Comparison of ENCODE assay signal across 23 mouse cellular contexts in the genomic region with DNA sequence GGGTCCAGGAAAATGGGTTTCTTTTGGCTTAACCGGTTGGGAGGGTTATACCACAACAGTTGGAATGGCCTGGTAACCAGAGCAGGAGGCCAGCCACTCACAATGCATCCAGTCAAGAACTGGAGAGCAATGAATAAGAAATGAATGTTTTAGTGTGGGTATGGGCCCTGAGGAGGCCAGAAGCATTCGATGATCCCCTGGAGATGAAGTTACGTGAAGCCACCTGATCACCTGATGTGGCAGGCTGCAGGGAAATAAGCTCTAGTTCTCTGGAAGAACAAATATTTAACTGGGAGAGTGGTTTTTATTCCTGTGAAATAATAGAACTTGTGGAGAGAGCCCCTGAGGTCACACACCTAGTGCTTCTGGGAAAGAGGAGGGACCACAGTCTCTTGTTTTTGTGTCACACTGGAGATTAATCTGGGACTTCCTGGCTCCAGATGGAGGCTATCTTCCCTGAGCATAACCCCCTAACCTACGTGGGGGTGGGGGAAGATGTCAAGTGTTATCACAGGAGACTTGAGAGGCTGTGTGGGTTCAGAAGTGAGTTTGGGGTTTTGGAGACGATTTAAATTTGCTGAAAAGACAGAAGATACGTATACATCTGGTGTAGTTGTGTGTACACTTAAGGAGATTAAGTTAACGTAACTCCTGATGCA. TPM values are rescaled to one million over a fixed set of nuclear protein-coding genes. Genes with fewer than 3 reads are reported as not detected.
"Had no signal": no experiment of that assay in that cellular context is flagged by ENCODE, and none has a peak within 500 bp of the region (broad histone marks: within the 10 kb centered on the region; RNA-seq: fewer than 3 reads in every experiment).

No protein-coding gene starts in this region.

- H3K27me3 ChIP-seq: limb, embryonic 13.5 days; liver, embryonic 15.5 days; midbrain, embryonic 15.5 days; neural tube, embryonic 12.5 days; neural tube, embryonic 15.5 days; stomach, embryonic 15.5 days had no signal

- H3K4me3 ChIP-seq: limb, embryonic 10.5 days; limb, embryonic 13.5 days; liver, embryonic 15.5 days; midbrain, embryonic 15.5 days; neural tube, embryonic 12.5 days; neural tube, embryonic 15.5 days; stomach, embryonic 15.5 days had no signal

- H3K27ac ChIP-seq: limb, embryonic 10.5 days; limb, embryonic 13.5 days; liver, embryonic 15.5 days; midbrain, embryonic 15.5 days; neural tube, embryonic 12.5 days; neural tube, embryonic 15.5 days; stomach, embryonic 15.5 days had no signal

- H3K9me3 ChIP-seq: limb, embryonic 10.5 days; limb, embryonic 13.5 days; liver, embryonic 15.5 days; midbrain, embryonic 10.5 days; midbrain, embryonic 15.5 days; neural tube, embryonic 12.5 days; neural tube, embryonic 15.5 days; stomach, embryonic 15.5 days had no signal

- H3K4me1 ChIP-seq: liver, embryonic 15.5 days; stomach, embryonic 15.5 days had no signal

- H3K9ac ChIP-seq: limb, embryonic 13.5 days; liver, embryonic 15.5 days; midbrain, embryonic 15.5 days; neural tube, embryonic 12.5 days; neural tube, embryonic 15.5 days; stomach, embryonic 15.5 days had no signal

- ATAC-seq: intestine, postnatal 0 days had no signal

- H3K36me3 ChIP-seq: limb, embryonic 10.5 days; limb, embryonic 13.5 days; liver, embryonic 15.5 days; midbrain, embryonic 10.5 days; midbrain, embryonic 15.5 days; neural tube, embryonic 12.5 days; neural tube, embryonic 15.5 days; stomach, embryonic 15.5 days had no signal

- H3K4me2 ChIP-seq: limb, embryonic 13.5 days; liver, embryonic 15.5 days; midbrain, embryonic 15.5 days; neural tube, embryonic 12.5 days; neural tube, embryonic 15.5 days; stomach, embryonic 15.5 days had no signal

- DNase-seq: kidney, adult 8-10 months; kidney, postnatal 14 days; kidney, postnatal 4 days; lung, adult 2 months; lung, postnatal 14 days; lung, postnatal 4 days; right cerebral cortex, adult 18-20 months; right cerebral cortex, postnatal 25 days; spleen, adult 18-20 months; thymus, postnatal 25 days had no signal

RNA-seq across cellular contexts. Expression of a gene that starts 7.5 kb away (rescaled TPM):
- total RNA-seq: layer of hippocampus, adult 18-20 months; layer of hippocampus, postnatal 14 days; liver, adult 2 months; megakaryocyte, adult 5-6 weeks had no signal
- polyA plus RNA-seq: liver, adult 2 months; liver, embryonic 15.5 days; neural tube, embryonic 15.5 days had no signal
